Mouse (Mus musculus) thymus, adult 2 months (tissue): ENCODE results near the gene Fgfr2. TPM values are rescaled to one million over a fixed set of nuclear protein-coding genes. Genes with fewer than 3 reads are reported as not detected.

Source experiments
- DNase-seq: peaks from one replicate; pipeline ENCODE4 v3.0.0; 2021
- H3K27ac ChIP-seq: fragments of 200-500 bp; 2 replicates; pipeline ENCODE4 v1.5.1; 2012; ENCODE audit warnings: low read length, control low read depth; ENCODE audit not compliant: control insufficient read depth, insufficient read depth
- H3K27me3 ChIP-seq: fragments of 200-500 bp; 2 replicates; pipeline ENCODE4 v1.6.1; 2012; ENCODE audit warnings: mild to moderate bottlenecking, low read length, moderate library complexity, mixed read lengths; ENCODE audit not compliant: control insufficient read depth, insufficient read depth
- H3K36me3 ChIP-seq: fragments of 200-500 bp; 2 replicates; pipeline ENCODE4 v1.6.1; 2012; ENCODE audit warnings: mild to moderate bottlenecking, low read length, moderate library complexity; ENCODE audit not compliant: control insufficient read depth, insufficient read depth
- H3K4me1 ChIP-seq: fragments of 200-500 bp; replicated peaks from 2 replicates; pipeline ENCODE4 v1.6.1; 2012; ENCODE audit warnings: low read length; ENCODE audit not compliant: control insufficient read depth, insufficient read depth
- H3K4me3 ChIP-seq: fragments of 200-500 bp; 2 replicates; pipeline ENCODE4 v1.5.1; 2012; ENCODE audit warnings: mild to moderate bottlenecking, low read length, control low read depth, moderate library complexity; ENCODE audit not compliant: control insufficient read depth, insufficient read depth
- CTCF ChIP-seq: fragments of 200-500 bp; IDR thresholded peaks from 2 replicates; pipeline ENCODE4 v1.5.1; 2012; ENCODE audit warnings: mild to moderate bottlenecking, control low read depth, low read length, moderate library complexity, borderline replicate concordance; ENCODE audit not compliant: control insufficient read depth, poor library complexity, insufficient read depth; ENCODE audit errors: extremely low read depth
- POLR2A ChIP-seq: fragments of 200-500 bp; IDR thresholded peaks from 2 replicates; pipeline ENCODE4 v1.6.1; 2012; ENCODE audit warnings: mild to moderate bottlenecking, low read length, control low read depth, moderate library complexity; ENCODE audit not compliant: control insufficient read depth, poor library complexity, insufficient read depth; ENCODE audit errors: extremely low read depth
- WGBS: fragments of 180-500 bp; shearing (Covaris S2); methylation state at CpG from one replicate; pipeline ENCODE4 v1.1.7; 2018; 5-methylcytosine and 5-hydroxymethylcytosine counted together
- polyA plus RNA-seq: library from polyadenylated mRNA; depleted of rRNA; stranded (reverse); fragments of >200 nt; gene quantifications from 2 replicates; pipeline ENCODE4 v1.2.3, GENCODE M21; 2012

Gene Fgfr2
- polyA plus RNA-seq, 1 experiment, result 12.1 TPM

- Histone ChIP-seq H3K27ac (no peak overlapping the region), H3K4me3 (no peak overlapping the region), H3K27me3 (no peaks in the 10 kb centered on the region), H3K36me3 (no peaks in the 10 kb centered on the region), H3K4me1 (peaks cover 4% of the 10 kb centered on the region)
- WGBS, result 96% methylated on average over 8 of the region's 8 CpGs
- TF ChIP-seq CTCF (no peak), POLR2A (no peak)
- no peak for DNase-seq
Observed at GRCm38 (mm10) chr7:130803251-130803825, 2319.8 kb downstream of the Fgfr2 start.

GRCm38 (mm10) chr7:130801811-130802210, 2321.3 kb downstream of the Fgfr2 start:
- no peak for DNase-seq
- no peak overlapping the region for H3K27ac ChIP-seq
- peaks cover 4% of the 10 kb centered on the region for H3K4me1 ChIP-seq
- TF ChIP-seq POLR2A, result no peak
- TF ChIP-seq CTCF, result no peak
- no peaks in the 10 kb centered on the region for H3K36me3 ChIP-seq
- no peak overlapping the region for H3K4me3 ChIP-seq
- no peaks in the 10 kb centered on the region for H3K27me3 ChIP-seq
- 52% methylated on average over 4 of the region's 4 CpGs for WGBS

GRCm38 (mm10) chr7:130800681-130801080, 2322.5 kb downstream of the Fgfr2 start:
- DNase-seq, result no peak

GRCm38 (mm10) chr7:130799418-130799817, 2323.7 kb downstream of the Fgfr2 start:
- Histone ChIP-seq H3K4me1 (peaks cover 4% of the 10 kb centered on the region), H3K36me3 (no peaks in the 10 kb centered on the region), H3K27me3 (no peaks in the 10 kb centered on the region), H3K4me3 (no peak overlapping the region), H3K27ac (no peak overlapping the region)
- no peak for DNase-seq
- 90% methylated on average over 10 of the region's 10 CpGs for WGBS
- TF ChIP-seq POLR2A (no peak), CTCF (no peak)

More at GRCm38 (mm10) chr7:130800681-130801080, 2322.5 kb downstream of the Fgfr2 start:
- TF ChIP-seq CTCF (no peak), POLR2A (no peak)
- peaks cover 4% of the 10 kb centered on the region for H3K4me1 ChIP-seq
- no peak overlapping the region for H3K4me3 ChIP-seq
- H3K36me3 ChIP-seq, result no peaks in the 10 kb centered on the region
- no peaks in the 10 kb centered on the region for H3K27me3 ChIP-seq
- 47% methylated on average over 4 of the region's 4 CpGs for WGBS
- H3K27ac ChIP-seq, result no peak overlapping the region

GRCm38 (mm10) chr7:130797524-130797923, 2325.6 kb downstream of the Fgfr2 start:
- H3K27ac ChIP-seq, result no peak overlapping the region
- peaks cover 4% of the 10 kb centered on the region for H3K4me1 ChIP-seq
- no peak for DNase-seq
- H3K4me3 ChIP-seq, result no peak overlapping the region
- H3K36me3 ChIP-seq, result no peaks in the 10 kb centered on the region
- H3K27me3 ChIP-seq, result no peaks in the 10 kb centered on the region
- 95% methylated on average over 6 of the region's 6 CpGs for WGBS
- TF ChIP-seq POLR2A, result no peak
- no peak for TF ChIP-seq CTCF

- peaks cover 4% of the 10 kb centered on the region for H3K4me1 ChIP-seq
- H3K27me3 ChIP-seq, result no peaks in the 10 kb centered on the region
- H3K27ac ChIP-seq, result no peak overlapping the region
- peak; percentile 24 for DNase-seq
- TF ChIP-seq POLR2A, result no peak
- no peak for TF ChIP-seq CTCF
- no peaks in the 10 kb centered on the region for H3K36me3 ChIP-seq
- 75% methylated on average over 8 of the region's 8 CpGs for WGBS
- H3K4me3 ChIP-seq, result no peak overlapping the region
Observed at GRCm38 (mm10) chr7:130796786-130797185, 2326.4 kb downstream of the Fgfr2 start.

- Histone ChIP-seq H3K4me3 (no peak overlapping the region), H3K36me3 (no peaks in the 10 kb centered on the region), H3K27ac (no peak overlapping the region), H3K27me3 (no peaks in the 10 kb centered on the region), H3K4me1 (no peaks in the 10 kb centered on the region)
- 93% methylated on average over 9 of the region's 9 CpGs for WGBS
- TF ChIP-seq CTCF, result no peak
- TF ChIP-seq POLR2A, result no peak
- DNase-seq, result no peak
Observed at GRCm38 (mm10) chr7:130793671-130794070, 2329.5 kb downstream of the Fgfr2 start.
